Comparison of ENCODE assay signal across 10 mouse cellular contexts in the genomic region with DNA sequence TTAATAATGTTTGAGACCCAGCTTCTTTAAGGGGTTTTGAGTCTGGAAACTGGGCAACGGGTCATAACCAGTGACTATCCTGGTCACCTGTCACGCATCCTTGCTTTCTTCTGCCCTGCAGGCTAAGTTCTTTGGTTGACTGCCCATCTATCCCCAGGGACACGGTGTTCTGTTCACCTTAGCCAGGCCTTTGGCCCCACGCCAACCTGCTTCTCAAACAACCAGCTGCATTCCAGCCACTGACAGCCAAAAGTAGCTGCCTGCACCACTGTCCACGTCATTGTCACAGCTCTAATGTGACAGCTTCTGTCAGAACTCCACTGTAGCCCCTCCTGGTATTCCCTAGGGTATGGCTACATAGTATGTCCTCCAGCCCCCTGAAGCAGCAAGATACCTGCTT. TPM values are rescaled to one million over a fixed set of nuclear protein-coding genes. Genes with fewer than 3 reads are reported as not detected.
DNase-seq lines count a peak whose midpoint lies in the region; ATAC-seq and TF ChIP-seq lines count a peak whose summit lies in the region.
"Had no signal": no experiment of that assay in that cellular context is flagged by ENCODE, and none has a peak within 500 bp of the region (broad histone marks: within the 10 kb centered on the region; RNA-seq: fewer than 3 reads in every experiment).

No protein-coding gene starts in this region.

- H3K4me3 ChIP-seq in heart, embryonic 10.5 days = no peak overlapping the region
- no peak overlapping the region for H3K4me3 ChIP-seq in kidney, postnatal 0 days (replicated peaks; ENCODE audit: low read depth, low read length)
- no peak overlapping the region for H3K4me3 ChIP-seq in forebrain, embryonic 11.5 days (ENCODE audit: low read depth, low read length)
- H3K4me3 ChIP-seq: erythroblast, embryonic 14.5 days had no signal

- no peak overlapping the region for H3K9ac ChIP-seq in kidney, postnatal 0 days (ENCODE audit: low read depth, low read length)
- H3K9ac ChIP-seq in forebrain, embryonic 11.5 days (ENCODE audit: low read length) = no peak overlapping the region

- peaks cover 56% of the 10 kb centered on the region for H3K4me1 ChIP-seq in heart, embryonic 10.5 days
- H3K4me1 ChIP-seq in kidney, postnatal 0 days (replicated peaks; ENCODE audit: insufficient read depth, low read length) = no peaks in the 10 kb centered on the region; the same call in none of the 2 replicates
- H3K4me1 ChIP-seq in forebrain, embryonic 11.5 days (replicated peaks; ENCODE audit: control insufficient read depth, insufficient read depth, low read length) = no peaks in the 10 kb centered on the region

- H3K4me2 ChIP-seq in kidney, postnatal 0 days (ENCODE audit: low read length) = no peak overlapping the region
- no peak overlapping the region for H3K4me2 ChIP-seq in forebrain, embryonic 11.5 days (ENCODE audit: low read depth, low read length, severe bottlenecking)

- no peaks in the 10 kb centered on the region for H3K9me3 ChIP-seq in heart, embryonic 10.5 days
- H3K9me3 ChIP-seq in kidney, postnatal 0 days (replicated peaks; ENCODE audit: low read length) = no peaks in the 10 kb centered on the region
- no peaks in the 10 kb centered on the region for H3K9me3 ChIP-seq in forebrain, embryonic 11.5 days (ENCODE audit: control insufficient read depth, low read length)

- peak; percentile 46; the same call in 1 of the 2 replicates for ATAC-seq in kidney, postnatal 0 days (replicated peaks; ENCODE audit: low FRiP score, low read depth)
- no peak for ATAC-seq in monocyte, adult 5-6 weeks (replicated peaks; ENCODE audit: insufficient number of reproducible peaks, low FRiP score, low TSS enrichment, poor library complexity, severe bottlenecking)
- no peak for ATAC-seq in forebrain, embryonic 11.5 days (replicated peaks; ENCODE audit: low FRiP score)
- no peak for ATAC-seq in megakaryocyte, adult 5-6 weeks (ENCODE audit: poor library complexity, severe bottlenecking)

- 45% methylated on average over 5 of the region's 5 CpGs for WGBS in heart, embryonic 10.5 days
- 31% methylated on average over 5 of the region's 5 CpGs for WGBS in kidney, postnatal 0 days
- WGBS in forebrain, embryonic 11.5 days = 70% methylated on average over 5 of the region's 5 CpGs

- H3K27ac ChIP-seq in heart, embryonic 10.5 days = peak overlapping the region; percentile 66
- H3K27ac ChIP-seq in kidney, postnatal 0 days = peak overlapping the region; percentile 81
- no peak overlapping the region for H3K27ac ChIP-seq in forebrain, embryonic 11.5 days (ENCODE audit: low read depth, low read length)
- H3K27ac ChIP-seq: macrophage had no signal

- peaks cover 7% of the 10 kb centered on the region; the same call in 1 of the 2 replicates for H3K36me3 ChIP-seq in heart, embryonic 10.5 days
- H3K36me3 ChIP-seq in kidney, postnatal 0 days (ENCODE audit: insufficient read depth, low read length) = 0 out of 2 replicates have a peak, but pooled peaks cover under 1% of the 10 kb centered on the region
- no peaks in the 10 kb centered on the region for H3K36me3 ChIP-seq in forebrain, embryonic 11.5 days (ENCODE audit: control insufficient read depth, insufficient read depth, low read length)

- no peaks in the 10 kb centered on the region for H3K27me3 ChIP-seq in heart, embryonic 10.5 days (ENCODE audit: insufficient read depth, poor library complexity, severe bottlenecking)
- H3K27me3 ChIP-seq in kidney, postnatal 0 days (ENCODE audit: insufficient read depth, low read length) = no peaks in the 10 kb centered on the region
- H3K27me3 ChIP-seq in forebrain, embryonic 11.5 days (ENCODE audit: control insufficient read depth, insufficient read depth, low read length) = no peaks in the 10 kb centered on the region

- no peak for TF ChIP-seq CTCF in kidney, postnatal 0 days (IDR thresholded peaks at IDR 0.05; ENCODE audit: low read depth)

- DNase-seq in ovary, postnatal 36 days (ENCODE audit: low spot score) = peak; percentile 51
- DNase-seq in ovary, adult 18-20 months (ENCODE audit: low spot score) = no peak
- DNase-seq in heart, embryonic 10.5 days (ENCODE audit: low spot score) = peak; percentile 84
- peak; percentile 72 for DNase-seq in kidney, postnatal 0 days (ENCODE audit: low spot score)
- peak; percentile 83 for DNase-seq in skeletal muscle tissue, adult 2 months (ENCODE audit: low read depth, low spot score)
- no peak for DNase-seq in forebrain, embryonic 11.5 days (ENCODE audit: low spot score)

RNA-seq across cellular contexts. Expression of gene Creld2, which starts 12.0 kb away (rescaled TPM):
- 98.6 and 126 TPM in 2 replicates for polyA plus RNA-seq in heart, embryonic 10.5 days (2016; fragmentation: Nextera tagmentation; extraction: Ambion mirVana)
- polyA plus RNA-seq in kidney, postnatal 0 days (2015; fragmentation: Nextera tagmentation; extraction: Ambion mirVana) = 79.0 and 89.8 TPM in 2 replicates
- 59.8 to 71.4 TPM (median 62.8 TPM) in 3 replicates for total RNA-seq in monocyte, adult 5-6 weeks (2017)
- polyA plus RNA-seq in forebrain, embryonic 11.5 days (2014; fragmentation: Nextera tagmentation; extraction: Ambion mirVana) = 79.4 and 89.4 TPM in 2 replicates
- 21.5 and 22.2 TPM in 2 replicates for total RNA-seq in megakaryocyte, adult 5-6 weeks (2015)
- 38.6 and 41.4 TPM in 2 replicates for total RNA-seq in megakaryocyte, adult 5-6 weeks (2017)

RNA-seq across cellular contexts. Expression of gene Alg12, which starts 12.4 kb away (rescaled TPM):
- 14.6 and 15.2 TPM in 2 replicates for polyA plus RNA-seq in heart, embryonic 10.5 days (2016; fragmentation: Nextera tagmentation; extraction: Ambion mirVana)
- 9.8 and 11.2 TPM in 2 replicates for polyA plus RNA-seq in kidney, postnatal 0 days (2015; fragmentation: Nextera tagmentation; extraction: Ambion mirVana)
- 5.8 to 15.6 TPM (median 9.6 TPM) in 3 replicates for total RNA-seq in monocyte, adult 5-6 weeks (2017)
- polyA plus RNA-seq in forebrain, embryonic 11.5 days (2014; fragmentation: Nextera tagmentation; extraction: Ambion mirVana) = 10.8 and 13.5 TPM in 2 replicates
- total RNA-seq in megakaryocyte, adult 5-6 weeks (2015) = 11.0 and 13.0 TPM in 2 replicates
- total RNA-seq in megakaryocyte, adult 5-6 weeks (2017) = 5.1 and 5.7 TPM in 2 replicates

RNA-seq across cellular contexts. Expression of gene Pim3, which starts 30.5 kb away (rescaled TPM):
- polyA plus RNA-seq in heart, embryonic 10.5 days (2016; fragmentation: Nextera tagmentation; extraction: Ambion mirVana) = 68.1 and 73.7 TPM in 2 replicates
- 83.4 and 88.6 TPM in 2 replicates for polyA plus RNA-seq in kidney, postnatal 0 days (2015; fragmentation: Nextera tagmentation; extraction: Ambion mirVana)
- total RNA-seq in monocyte, adult 5-6 weeks (2017) = 31.1 to 42.4 TPM (median 34.9 TPM) in 3 replicates
- polyA plus RNA-seq in forebrain, embryonic 11.5 days (2014; fragmentation: Nextera tagmentation; extraction: Ambion mirVana) = 42.0 and 42.7 TPM in 2 replicates
- total RNA-seq in megakaryocyte, adult 5-6 weeks (2015) = 6.9 and 12.5 TPM in 2 replicates
- 3.3 and 4.7 TPM in 2 replicates for total RNA-seq in megakaryocyte, adult 5-6 weeks (2017)

Comparison
In these comparisons a context has a peak if more than half of its experiments do, and no peak if none do; other contexts are left out.
1. DNase-seq: peak in ovary, postnatal 36 days (single experiment), heart, embryonic 10.5 days (single experiment), kidney, postnatal 0 days (single experiment) and skeletal muscle tissue, adult 2 months (single experiment); none in ovary, adult 18-20 months (single experiment) and forebrain, embryonic 11.5 days (single experiment).